In genomic region chr16:77499537-77500301, GRCm38 (mm10) we compare ENCODE assay signal across 8 mouse cellular contexts.
DNase-seq lines count a peak whose midpoint lies in the region; ATAC-seq lines count a peak whose summit lies in the region.

No protein-coding gene starts in this region.

- no peaks in the 10 kb centered on the region for H3K27me3 ChIP-seq in embryonic facial prominence, embryonic 12.5 days

- no peaks in the 10 kb centered on the region for H3K9me3 ChIP-seq in embryonic facial prominence, embryonic 12.5 days

- H3K9ac ChIP-seq in embryonic facial prominence, embryonic 12.5 days, result no peak overlapping the region

- H3K27ac ChIP-seq in embryonic facial prominence, embryonic 12.5 days, result peak overlapping the region; percentile 92

- ATAC-seq in embryonic facial prominence, embryonic 12.5 days (ENCODE audit: insufficient number of reproducible peaks, insufficient read depth, low FRiP score, low TSS enrichment), result peak; percentile 88
- ATAC-seq in megakaryocyte-erythroid progenitor cell, adult 5-6 weeks (replicated peaks; ENCODE audit: low FRiP score, low TSS enrichment, poor library complexity, severe bottlenecking), result peak; percentile 79

- peak; percentile 89 for DNase-seq in adrenal gland, postnatal 14 days
- DNase-seq in heart, adult 18-20 months, result peak; percentile 92
- peak; percentile 87 for DNase-seq in kidney, adult 11 months
- peak; percentile 73 to 82 for DNase-seq in left cerebral cortex, postnatal 25 days (ENCODE audit: low spot score in 2 of 2)
- DNase-seq in right cerebral cortex, postnatal 4 days, result peak; percentile 88
- no peak for DNase-seq in B cell, adult 2 months

- H3K36me3 ChIP-seq in embryonic facial prominence, embryonic 12.5 days, result no peaks in the 10 kb centered on the region

- intact Hi-C loops in left cerebral cortex, postnatal 25 days (cut with DNase I), result loop anchor here (2.0 to 10.0 kb wide), 5 partner anchors 79 to 655 kb away; no protein-coding TSS in a partner anchor

- WGBS in embryonic facial prominence, embryonic 12.5 days, result 24% methylated on average over 18 of the region's 18 CpGs

- H3K4me1 ChIP-seq in embryonic facial prominence, embryonic 12.5 days, result no peaks in the 10 kb centered on the region

- H3K4me2 ChIP-seq in embryonic facial prominence, embryonic 12.5 days (replicated peaks), result peak overlapping the region; percentile 47

- H3K4me3 ChIP-seq in embryonic facial prominence, embryonic 12.5 days, result no peak overlapping the region; the same call in 1 of the 2 replicates

Comparison
In these comparisons a context has a peak if more than half of its experiments do, and no peak if none do; other contexts are left out.
1. DNase-seq: peak in adrenal gland, postnatal 14 days (single experiment), heart, adult 18-20 months (2 of 2), kidney, adult 11 months (single experiment), left cerebral cortex, postnatal 25 days (2 of 2) and right cerebral cortex, postnatal 4 days (single experiment); none in B cell, adult 2 months (0 of 2).